Mouse (Mus musculus) NIH3T3 (cell line): Measurements from ENCODE around the gene Gm19345.

Experiments
- DNase-seq: peaks from one replicate; pipeline ENCODE4 v3.0.0-alpha.2; 2012; ENCODE audit warnings: low read depth

Gm19345 gene

DNA sequence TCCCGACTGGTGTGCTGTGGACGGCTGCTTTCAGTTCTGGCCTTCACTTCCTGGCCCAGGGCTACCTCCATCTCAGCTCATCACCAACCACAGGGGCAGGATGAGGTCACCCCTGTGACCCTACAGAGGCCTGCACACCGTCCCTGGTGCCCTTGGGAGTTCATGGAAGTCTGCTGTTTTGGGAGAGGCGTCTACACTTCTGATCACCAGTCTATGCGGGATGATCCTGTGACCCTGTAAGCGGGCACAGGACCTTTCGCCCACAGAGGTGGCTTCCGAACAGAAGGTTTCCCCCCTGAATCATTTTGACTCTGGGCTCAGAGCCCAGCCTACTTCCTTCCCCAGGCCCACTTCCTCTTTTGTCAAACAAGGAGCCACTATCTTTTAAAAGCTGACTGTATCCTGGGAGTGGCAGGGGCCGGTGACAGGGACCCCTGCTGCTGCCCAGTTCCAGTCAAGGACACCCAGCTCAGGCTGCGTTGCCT lies 19.4 kb downstream of the Gm19345 start:
- DNase-seq: no peak

DNA sequence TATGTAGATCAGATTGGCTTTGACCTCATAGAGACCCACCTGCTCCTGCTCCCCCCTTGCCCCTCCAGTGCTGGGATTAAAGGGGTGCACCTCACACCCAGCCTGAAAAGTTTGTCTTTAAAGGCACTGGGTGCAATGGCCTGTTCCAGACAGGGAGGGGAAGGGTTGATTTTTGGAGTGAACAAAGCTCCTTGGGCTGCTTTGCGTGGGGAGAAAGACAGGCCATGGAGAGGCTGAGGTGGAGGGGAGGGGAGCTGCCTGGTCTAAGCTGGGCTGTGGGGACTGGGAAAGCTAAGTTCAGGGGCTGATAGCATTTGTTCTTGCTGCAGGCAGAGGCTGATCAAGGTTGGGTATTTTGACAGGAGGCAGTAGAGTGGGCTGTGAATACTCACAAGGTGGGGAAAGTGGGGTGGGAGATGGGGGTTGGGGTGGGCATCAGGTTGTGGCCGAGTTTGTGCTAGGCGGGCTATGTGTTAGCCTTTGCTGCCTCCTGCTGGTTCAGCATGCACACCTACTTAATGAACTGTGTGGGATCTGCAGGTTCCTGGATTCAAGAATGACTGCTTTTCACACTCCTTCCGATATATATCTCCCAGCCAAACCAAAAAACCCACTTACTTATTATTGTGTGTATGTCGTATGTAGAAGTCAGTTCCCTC lies 20.3 kb downstream of the Gm19345 start:
- peak; percentile 68 for DNase-seq

DNA sequence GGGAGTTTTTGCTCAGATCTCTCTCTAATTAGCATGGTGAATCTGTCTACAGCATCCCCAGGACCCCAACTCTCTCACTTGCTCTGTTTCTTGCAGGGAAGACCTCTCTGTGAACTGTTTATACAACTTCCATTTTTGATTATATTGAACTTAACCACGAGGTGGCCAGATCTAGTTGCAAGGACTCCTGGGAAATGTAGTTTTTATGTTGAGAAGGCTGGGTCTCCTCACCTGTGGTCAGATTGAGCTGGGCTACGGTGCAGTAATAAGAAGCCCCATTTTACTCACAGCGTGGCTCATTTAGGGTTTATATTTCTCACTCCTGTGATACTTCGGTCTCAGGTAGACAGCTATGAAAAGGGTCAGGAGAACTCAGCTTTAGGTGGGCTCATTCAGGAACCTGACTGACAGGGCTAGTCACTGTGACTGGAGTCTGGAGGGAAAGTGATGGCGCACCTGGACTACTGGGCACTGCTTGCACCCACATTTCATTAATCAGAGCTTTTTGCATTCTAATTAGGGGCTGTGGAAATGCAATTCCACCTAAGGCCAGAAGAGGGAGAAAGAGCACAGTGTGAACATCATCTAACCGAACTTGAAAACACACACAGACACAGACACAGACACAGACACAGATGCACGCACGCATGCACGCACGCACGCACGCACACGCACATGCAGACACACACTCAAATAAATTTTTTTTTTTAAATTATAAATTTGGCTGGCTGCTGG lies 24.3 kb downstream of the Gm19345 start:
- peak; percentile 82 for DNase-seq

DNA sequence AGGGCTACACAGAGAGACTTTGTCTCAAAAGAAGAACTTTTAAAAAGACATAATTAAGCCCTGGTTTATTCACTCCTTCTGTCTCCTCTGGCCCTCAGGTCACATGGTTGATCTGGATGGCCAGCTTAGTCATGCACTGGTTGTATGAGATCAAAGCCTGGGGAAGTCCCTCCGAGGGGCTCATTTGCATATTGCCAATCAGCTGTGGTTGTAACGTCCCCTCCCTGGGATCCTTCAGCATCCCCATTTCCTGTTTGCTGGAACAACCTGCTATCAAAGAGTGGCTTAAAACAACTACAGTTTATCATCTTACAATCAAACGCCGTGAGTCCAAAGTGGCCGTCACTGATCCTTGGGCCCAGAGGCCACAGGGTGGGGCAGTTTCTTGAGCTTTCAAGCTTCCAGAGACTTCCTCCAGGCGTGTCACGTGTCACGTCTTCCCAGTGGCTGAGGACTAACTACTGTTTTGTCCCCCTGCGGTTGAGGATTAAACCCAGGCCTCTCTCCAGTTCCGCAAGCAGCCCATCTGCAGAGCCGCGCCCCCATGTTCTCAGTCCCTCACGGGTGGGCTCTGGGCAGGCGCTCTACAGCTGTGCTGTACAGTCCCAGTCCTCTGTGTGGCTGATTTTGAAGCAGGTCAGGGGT lies 25.1 kb downstream of the Gm19345 start:
- peak; percentile 26 for DNase-seq

DNA sequence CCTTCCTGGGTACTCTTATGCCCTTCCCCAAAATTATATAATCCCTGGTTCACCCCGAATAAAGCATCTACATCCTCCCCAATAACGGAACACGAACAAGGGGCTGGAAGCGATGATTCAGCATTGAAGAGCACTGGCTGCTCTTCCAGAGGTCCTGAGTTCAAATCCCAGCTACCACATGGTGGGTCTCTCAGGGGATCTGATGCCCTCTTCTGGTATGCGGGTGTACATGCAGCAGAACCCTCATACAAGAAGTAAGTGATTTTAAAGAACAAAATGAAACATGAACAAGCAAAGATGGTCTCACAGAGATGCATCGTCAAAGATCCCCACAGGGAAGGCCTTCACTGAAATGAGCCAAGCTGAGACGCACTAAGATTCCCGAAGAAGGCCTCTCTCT lies 29.0 kb downstream of the Gm19345 start:
- DNase-seq: no peak

DNA sequence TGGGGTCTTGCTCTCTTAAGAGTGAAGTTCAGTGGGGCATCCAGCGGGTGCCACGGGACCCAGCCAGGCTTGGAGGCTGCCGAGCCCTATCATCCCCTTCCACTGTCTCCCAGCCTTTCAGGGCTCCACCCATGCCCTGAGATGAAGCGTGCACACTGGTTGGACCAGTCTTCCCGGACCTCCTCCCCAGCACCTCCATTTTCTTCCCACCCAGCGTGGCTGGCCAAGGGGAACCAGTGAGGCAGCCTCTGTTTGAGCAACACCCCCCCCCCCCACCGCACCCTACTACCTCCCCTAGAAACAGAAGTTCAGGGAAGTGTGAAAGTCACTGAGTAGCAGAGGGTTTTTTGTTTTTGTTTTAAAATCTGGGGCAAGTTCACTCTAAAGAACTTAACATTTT lies 36.0 kb downstream of the Gm19345 start, which contains the start of gene Ceacam19:
Gene Ceacam19, minus strand, starts transcription at position 117 of the 400 bp plus-strand sequence.
- no peak for DNase-seq

DNA sequence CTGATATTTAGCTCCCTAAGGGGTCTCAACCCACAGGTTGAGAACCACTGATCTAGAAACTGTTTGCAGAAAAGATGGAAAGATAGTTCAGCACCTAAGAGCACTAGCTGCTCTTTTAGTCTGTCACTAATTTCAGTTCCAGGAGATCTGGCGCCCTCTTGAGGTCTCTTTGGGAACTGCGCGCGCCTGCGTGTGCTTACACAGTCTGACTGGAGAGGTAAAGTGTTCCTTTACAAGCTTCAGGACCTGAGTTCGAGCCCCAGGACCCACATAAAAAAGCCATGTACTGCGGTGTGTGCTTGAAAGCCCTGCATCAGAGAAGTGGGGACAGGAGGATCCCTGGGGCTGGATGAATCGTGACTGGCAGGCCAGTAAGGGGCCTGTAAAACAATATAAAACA lies 38.1 kb downstream of the Gm19345 start:
- DNase-seq: peak; percentile 65
